Mouse (Mus musculus): ENCODE measurements around the gene Tmprss11e.

DNA sequence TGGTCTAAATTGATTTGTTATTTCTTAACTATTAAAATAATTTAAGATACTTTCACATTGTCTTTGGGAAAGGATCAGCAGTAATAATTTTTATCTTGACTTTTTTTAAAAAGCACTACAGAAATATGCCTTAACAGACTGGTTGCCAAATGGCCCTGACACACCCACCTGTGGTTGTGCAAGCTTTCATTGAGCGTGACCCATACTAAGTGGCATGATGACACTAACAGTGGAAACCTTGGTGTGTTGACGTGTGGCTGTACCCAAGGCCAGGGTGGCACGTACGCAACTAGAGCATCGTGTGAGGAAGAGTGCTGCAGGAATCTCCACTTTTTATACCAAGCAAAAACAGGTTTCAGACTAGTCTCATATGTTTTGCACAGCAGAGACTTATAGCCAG, 31.3 kb upstream of the Tmprss11e start:
- TF ChIP-seq CTCF (IDR thresholded peaks at IDR 0.05; ENCODE audit: borderline replicate concordance, extremely low read depth, insufficient read depth, insufficient read length) (no peak), POLR2A (IDR thresholded peaks at IDR 0.05; ENCODE audit: borderline replicate concordance, extremely low read depth, insufficient read depth, insufficient read length, poor library complexity, severe bottlenecking) (no peak)

Data from brain, embryonic 14.5 days (tissue).